Mouse (Mus musculus): Measurements from ENCODE around the gene Cdk6. TPM values are rescaled to one million over a fixed set of nuclear protein-coding genes. Genes with fewer than 3 reads are reported as not detected.

The Cdk6 gene
- total and polyA plus RNA-seq, 3 experiments = 79.0 to 318 (median 197) TPM

DNA sequence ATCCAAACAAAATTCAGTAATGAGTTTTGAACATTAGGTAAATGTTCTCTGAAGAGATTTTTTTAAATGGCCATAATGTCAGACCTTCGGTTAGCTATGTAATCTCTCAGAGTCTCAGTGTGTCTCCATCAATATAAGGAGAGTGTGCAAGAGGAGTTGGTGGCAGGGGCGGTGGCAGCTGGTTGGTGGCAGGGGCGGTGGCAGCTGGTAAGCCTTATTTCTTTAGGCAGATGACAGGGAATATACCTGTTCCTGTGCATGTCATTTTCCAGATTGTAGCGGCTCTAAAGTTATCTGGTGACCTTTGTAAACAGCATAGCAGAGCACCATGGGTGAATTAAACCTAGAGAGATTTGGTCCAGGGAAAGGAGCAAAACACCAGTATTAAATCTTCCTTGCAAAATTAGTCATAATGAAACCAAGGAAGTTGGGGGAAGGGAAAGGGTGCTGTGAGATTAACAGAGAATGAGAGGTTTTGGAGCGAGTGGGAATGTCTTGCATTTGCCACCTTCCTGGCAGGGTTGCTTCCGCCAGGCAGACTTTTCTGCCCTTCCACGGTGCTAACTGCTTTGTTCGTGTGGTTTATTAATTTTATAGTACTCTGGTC lies 159.8 kb downstream of the Cdk6 start:
- Histone ChIP-seq H3K36me3 (ENCODE audit: control insufficient read depth in 1 of 2, insufficient read depth in 2 of 2, low read length in 2 of 2) (peaks cover 39 to 83% of the 10 kb centered on the region in 2 experiments), H3K27me3 (ENCODE audit: control insufficient read depth in 1 of 2, insufficient read depth in 2 of 2, low read length in 2 of 2) (no peaks in the 10 kb centered on the region), H3K79me2 (ENCODE audit: control insufficient read depth, insufficient read depth, low read length, poor library complexity) (peaks cover 23% of the 10 kb centered on the region), H3K9ac (ENCODE audit: control insufficient read depth, low read depth, low read length, poor library complexity, severe bottlenecking) (no peak overlapping the region), H3K4me3 (ENCODE audit: control insufficient read depth in 1 of 2, insufficient read depth in 1 of 2, low read depth in 2 of 2, low read length in 2 of 2) (no peak overlapping the region), H3K9me3 (replicated peaks; ENCODE audit: insufficient read depth, low read length) (no peaks in the 10 kb centered on the region), H3K4me1 (ENCODE audit: control insufficient read depth in 1 of 2, insufficient read depth in 2 of 2, low read length in 2 of 2) (peaks cover 48 to 59% of the 10 kb centered on the region in 2 experiments), H3K27ac (ENCODE audit: control insufficient read depth, low read depth, low read length) (peak overlapping the region; percentile 45)
- TF ChIP-seq EP300 (IDR thresholded peaks at IDR 0.05; ENCODE audit: low read depth in 1 of 2, low read length in 2 of 2) = 0 out of 4 replicates have a peak, but pooled peaks of 1 of the 2 experiments have one; percentile 11
- TF ChIP-seq ETS1 (IDR thresholded peaks at IDR 0.05; ENCODE audit: low read depth, low read length) = 0 out of 2 replicates have a peak, but pooled peaks have one; percentile 29
- TF ChIP-seq CHD1 (IDR thresholded peaks at IDR 0.05; ENCODE audit: low read depth, low read length) = no peak
- DNase-seq (ENCODE audit: low read depth, low spot score) = no peak

DNA sequence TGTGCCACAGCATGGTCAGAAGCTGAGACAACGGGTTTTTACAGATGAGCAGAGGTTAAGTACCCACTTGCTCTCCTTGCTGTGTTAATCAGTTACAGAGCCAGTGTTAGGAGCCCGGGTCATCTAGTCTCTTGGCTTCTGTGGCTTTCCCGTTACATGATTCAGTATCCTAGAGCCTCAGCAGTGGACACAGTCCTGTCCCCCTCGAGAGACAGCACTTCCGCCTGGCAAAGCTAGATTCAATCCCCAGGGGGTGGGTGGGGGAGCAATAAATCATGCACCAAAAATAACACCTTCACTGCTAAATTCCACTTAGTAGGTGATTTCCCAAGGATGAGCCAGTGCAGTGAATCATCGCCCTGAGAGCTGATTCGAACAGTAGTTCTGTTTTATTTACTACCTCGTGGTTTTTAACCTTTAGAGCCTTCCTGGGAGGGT lies 160.3 kb downstream of the Cdk6 start:
- Histone ChIP-seq H3K79me2 (ENCODE audit: control insufficient read depth, insufficient read depth, low read length, poor library complexity) (peaks cover 21% of the 10 kb centered on the region), H3K4me1 (ENCODE audit: control insufficient read depth in 1 of 2, insufficient read depth in 2 of 2, low read length in 2 of 2) (peaks cover 45 to 57% of the 10 kb centered on the region in 2 experiments), H3K9me3 (replicated peaks; ENCODE audit: insufficient read depth, low read length) (no peaks in the 10 kb centered on the region), H3K4me3 (ENCODE audit: control insufficient read depth in 1 of 2, insufficient read depth in 1 of 2, low read depth in 2 of 2, low read length in 2 of 2) (no peak overlapping the region), H3K27ac (ENCODE audit: control insufficient read depth, low read depth, low read length) (peak overlapping the region; percentile 45), H3K9ac (ENCODE audit: control insufficient read depth, low read depth, low read length, poor library complexity, severe bottlenecking) (no peak overlapping the region), H3K36me3 (ENCODE audit: control insufficient read depth in 1 of 2, insufficient read depth in 2 of 2, low read length in 2 of 2) (peaks cover 41 to 83% of the 10 kb centered on the region in 2 experiments), H3K27me3 (ENCODE audit: control insufficient read depth in 1 of 2, insufficient read depth in 2 of 2, low read length in 2 of 2) (no peaks in the 10 kb centered on the region)
- no peak for DNase-seq (ENCODE audit: low read depth, low spot score)
- no peak for TF ChIP-seq UBTF (IDR thresholded peaks at IDR 0.05; ENCODE audit: borderline replicate concordance, insufficient read depth, low read depth, low read length)
- 0 out of 2 replicates have a peak, but pooled peaks have one; percentile 9 for TF ChIP-seq ETS1 (IDR thresholded peaks at IDR 0.05; ENCODE audit: low read depth, low read length)

DNA sequence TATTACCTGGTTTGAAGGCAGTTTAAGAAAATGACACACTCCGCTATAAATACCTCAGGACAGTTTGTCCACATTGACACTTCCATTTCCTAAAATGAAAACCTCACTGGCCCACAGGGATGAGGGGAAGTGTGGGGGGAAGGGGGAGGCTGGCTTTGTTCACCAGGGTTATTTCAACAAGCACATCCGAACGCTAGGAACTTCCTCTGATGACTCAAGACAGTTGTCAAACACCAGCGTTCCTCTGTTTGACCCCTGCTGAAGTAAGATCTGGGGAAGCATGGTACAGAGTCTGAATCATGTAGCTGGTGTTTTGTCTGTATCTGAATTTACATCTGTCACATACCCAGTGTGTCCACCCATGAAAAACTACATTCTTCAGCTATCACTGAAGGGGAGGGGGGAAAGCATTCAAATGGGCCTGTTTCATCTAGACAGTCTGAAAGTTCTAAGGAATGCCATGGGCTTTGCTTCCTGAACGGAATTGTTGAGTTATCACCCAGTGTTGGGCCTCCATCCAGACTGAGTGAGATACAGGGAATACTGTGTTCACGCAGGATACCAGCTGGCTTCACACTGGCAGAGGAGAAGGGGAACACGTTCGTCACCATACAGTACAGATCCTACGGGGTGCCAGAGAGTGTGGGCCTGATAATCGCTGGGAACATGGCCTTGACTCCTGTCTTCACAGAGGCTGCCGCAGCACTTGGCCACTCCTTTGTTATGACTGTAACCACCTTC lies 161.5 kb downstream of the Cdk6 start:
- Histone ChIP-seq H3K9ac (ENCODE audit: control insufficient read depth, low read depth, low read length, poor library complexity, severe bottlenecking) (no peak overlapping the region), H3K4me3 (ENCODE audit: control insufficient read depth in 1 of 2, insufficient read depth in 1 of 2, low read depth in 2 of 2, low read length in 2 of 2) (no peak overlapping the region), H3K36me3 (ENCODE audit: control insufficient read depth in 1 of 2, insufficient read depth in 2 of 2, low read length in 2 of 2) (peaks cover 42 to 77% of the 10 kb centered on the region in 2 experiments), H3K27me3 (ENCODE audit: control insufficient read depth in 1 of 2, insufficient read depth in 2 of 2, low read length in 2 of 2) (no peaks in the 10 kb centered on the region), H3K9me3 (replicated peaks; ENCODE audit: insufficient read depth, low read length) (no peaks in the 10 kb centered on the region), H3K27ac (ENCODE audit: control insufficient read depth, low read depth, low read length) (peak overlapping the region; percentile 45), H3K79me2 (ENCODE audit: control insufficient read depth, insufficient read depth, low read length, poor library complexity) (peaks cover 22% of the 10 kb centered on the region), H3K4me1 (ENCODE audit: control insufficient read depth in 1 of 2, insufficient read depth in 2 of 2, low read length in 2 of 2) (peaks cover 37 to 50% of the 10 kb centered on the region in 2 experiments)
- peak; percentile 58 for DNase-seq (ENCODE audit: low read depth, low spot score)
- TF ChIP-seq MAZ (IDR thresholded peaks at IDR 0.05; ENCODE audit: low read depth, low read length) (no peak), TAL1 (IDR thresholded peaks at IDR 0.05; ENCODE audit: low read length) (peak; percentile 21; the same call in 1 of the 2 replicates), ZMIZ1 (IDR thresholded peaks at IDR 0.05; ENCODE audit: low read depth, low read length) (no peak), CHD2 (IDR thresholded peaks at IDR 0.05; ENCODE audit: low read length) (no peak), POLR2A (IDR thresholded peaks at IDR 0.05; ENCODE audit: control insufficient read depth in 1 of 2, insufficient read depth in 1 of 2, low read depth in 1 of 2, low read length in 2 of 2, poor library complexity in 1 of 2) (0 out of 4 replicates have a peak, but pooled peaks of 1 of the 2 experiments have one; percentile 17), EP300 (IDR thresholded peaks at IDR 0.05; ENCODE audit: low read depth in 1 of 2, low read length in 2 of 2) (peak in 1 of 2 experiments; percentile 29; a peak in 1 of 4 replicates), ETS1 (IDR thresholded peaks at IDR 0.05; ENCODE audit: low read depth, low read length) (peak; percentile 35; the same call in 1 of the 2 replicates), POLR2AphosphoS5 (IDR thresholded peaks at IDR 0.05; ENCODE audit: borderline replicate concordance, low read depth, low read length) (0 out of 2 replicates have a peak, but pooled peaks have one; percentile 17)
